Mouse (Mus musculus) hematopoietic stem cell, adult 5-6 weeks (primary cell): ENCODE results near the gene Kcnk2. TPM values are rescaled to one million over a fixed set of nuclear protein-coding genes. Genes with fewer than 3 reads are reported as not detected.

Source experiments
- ATAC-seq, 2 experiments: fragments of 125-278 bp in 1 of 2; replicated peaks in 1 of 2; 2 replicates each; pipeline ENCODE4 v1.8.0; 2016 to 2017; ENCODE audit warnings: inconsistent platforms in 2 of 2, mild to moderate bottlenecking in 2 of 2, moderate number of reproducible peaks in 2 of 2, low read depth in 1 of 2, moderate TSS enrichment in 1 of 2; ENCODE audit not compliant: low FRiP score in 2 of 2, poor library complexity in 2 of 2, severe bottlenecking in 2 of 2, insufficient read depth in 1 of 2, low TSS enrichment in 1 of 2
- total RNA-seq: library from RNA; stranded (forward); fragments of 172-1452, 232-1000 nt; gene quantifications from 2 replicates; pipeline ENCODE4 v1.2.3, GENCODE M21; 2017

The Kcnk2 gene
- total RNA-seq, 1 experiment from 2014 or later, result not detected

- no peak for ATAC-seq
Measured at GRCm38 (mm10) chr1:189177746-189178145, 224.3 kb downstream of the Kcnk2 start.

DNA sequence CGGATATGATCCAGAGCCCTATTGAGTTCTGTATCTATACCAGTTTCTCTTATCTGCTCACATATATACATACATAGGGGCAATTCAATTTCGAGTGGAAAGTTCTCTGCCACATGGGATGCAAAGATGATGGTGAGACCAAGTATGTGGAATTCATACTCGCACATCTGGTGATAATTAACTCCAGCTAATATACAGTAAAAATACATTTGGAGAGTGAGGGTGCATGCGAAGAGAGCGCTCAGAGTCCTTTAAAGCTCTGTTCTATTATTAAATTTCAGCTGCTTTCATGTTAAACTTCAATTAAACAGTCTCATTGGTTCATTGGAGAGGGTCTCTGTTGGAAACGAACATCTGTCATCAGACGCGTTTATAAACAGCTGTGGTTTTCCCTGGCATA is 228.6 kb downstream of the Kcnk2 start:
- no peak for ATAC-seq

GRCm38 (mm10) chr1:189171138-189171537 is 230.9 kb downstream of the Kcnk2 start:
- ATAC-seq, result no peak

DNA sequence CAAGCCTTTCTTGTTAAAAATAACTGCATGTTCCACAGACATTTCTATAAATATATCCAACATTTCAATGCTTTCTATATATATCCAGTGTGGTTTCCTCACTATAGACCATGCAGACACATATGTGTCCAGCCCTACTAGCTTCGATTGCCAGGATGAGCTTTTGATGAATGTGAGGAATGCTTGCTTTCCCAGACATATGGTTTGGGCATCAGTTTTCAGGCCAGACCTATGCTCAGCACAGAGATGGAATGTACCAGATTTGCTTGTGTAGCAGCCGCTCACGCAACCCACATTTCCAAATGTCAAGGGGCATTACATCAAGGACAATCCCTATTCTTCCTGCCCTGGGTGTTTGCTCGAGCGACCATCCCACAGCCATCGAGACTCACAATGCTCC is 236.3 kb downstream of the Kcnk2 start:
- ATAC-seq, result no peak

DNA sequence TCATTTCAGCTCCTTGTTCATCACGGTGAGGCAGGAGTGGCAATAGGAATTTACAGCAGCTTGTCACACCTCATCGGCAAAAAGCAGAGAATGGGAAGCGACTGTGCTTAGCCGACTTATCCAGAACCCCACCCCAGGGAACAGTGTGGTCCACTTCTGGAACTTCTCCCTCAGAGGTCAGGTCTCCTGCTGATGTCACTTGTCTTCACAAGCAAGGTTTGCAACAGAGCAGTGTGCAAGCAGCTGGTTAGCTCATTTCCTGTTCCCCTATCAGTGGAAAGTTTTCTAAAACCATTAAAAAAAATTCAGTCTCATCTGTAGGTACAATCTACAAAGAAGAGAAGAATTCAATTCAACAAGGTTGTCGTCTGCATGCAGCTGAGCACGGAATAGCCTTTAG is 236.9 kb downstream of the Kcnk2 start:
- no peak for ATAC-seq

DNA sequence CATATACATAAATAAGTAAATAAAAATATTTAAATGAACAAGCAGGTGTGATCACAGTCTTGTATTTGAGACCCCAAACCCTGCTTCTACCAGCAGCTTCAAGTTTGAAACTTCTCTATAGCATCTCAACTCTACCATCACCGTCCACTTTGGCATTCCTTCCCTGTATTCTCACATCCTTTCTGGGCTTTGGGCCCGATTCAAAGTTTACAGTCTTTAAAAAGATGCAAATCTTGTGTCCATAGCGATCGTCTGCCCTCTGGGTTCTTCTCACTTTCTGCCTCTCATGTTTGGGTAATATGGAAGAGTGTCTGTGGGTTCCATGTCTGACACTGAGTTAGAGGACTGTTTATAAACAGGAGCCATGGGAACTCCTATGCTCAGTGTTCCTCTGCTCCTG is 237.4 kb downstream of the Kcnk2 start:
- ATAC-seq, result no peak

- no peak for ATAC-seq
Measured at GRCm38 (mm10) chr1:189164241-189164640, 237.8 kb downstream of the Kcnk2 start.
